Mouse (Mus musculus) liver, embryonic 11.5 days (tissue): Measurements from ENCODE around the gene Morc2a. TPM values are rescaled to one million over a fixed set of nuclear protein-coding genes. Genes with fewer than 3 reads are reported as not detected.
A peak's percentile ranks its signal among the peaks of the same experiment; 100 is the strongest.
"Not testable (repeated sequence)": the region's sequence is repeated elsewhere in the genome, so short reads cannot be mapped to it uniquely, and the experiment has no call there.

Source experiments
- ATAC-seq: fragments of 200-750 bp; cut with Nextera tagmentation; replicated peaks from 2 replicates; pipeline ENCODE4 v1.8.0; 2017; ENCODE audit warnings: moderate number of reproducible peaks, mild to moderate bottlenecking, moderate TSS enrichment, moderate library complexity; ENCODE audit not compliant: low FRiP score
- DNase-seq: peaks from one replicate; pipeline ENCODE4 v3.0.0-alpha.2; 2017; ENCODE audit warnings: low spot score
- H3K27ac ChIP-seq: fragments of 300-500 bp; sonication (generic); 2 replicates; pipeline ENCODE4 v1.5.1; 2014; ENCODE audit warnings: mild to moderate bottlenecking, low read depth, low read length, control low read depth
- H3K27me3 ChIP-seq: fragments of 300-500 bp; sonication (generic); replicated peaks from 2 replicates; pipeline ENCODE4 v1.6.1; 2014; ENCODE audit warnings: low read length, mixed read lengths; ENCODE audit not compliant: control insufficient read depth, insufficient read depth
- H3K36me3 ChIP-seq: fragments of 300-500 bp; sonication (generic); 2 replicates; pipeline ENCODE4 v1.6.1; 2014; ENCODE audit warnings: mild to moderate bottlenecking, low read length, moderate library complexity, mixed read lengths; ENCODE audit not compliant: control insufficient read depth, insufficient read depth
- H3K4me1 ChIP-seq: fragments of 300-500 bp; sonication (generic); replicated peaks from 2 replicates; pipeline ENCODE4 v1.6.1; 2014; ENCODE audit warnings: low read length, mixed read lengths; ENCODE audit not compliant: control insufficient read depth, insufficient read depth
- H3K4me2 ChIP-seq: fragments of 300-500 bp; sonication (generic); 2 replicates; pipeline ENCODE4 v1.6.1; 2014; ENCODE audit warnings: mild to moderate bottlenecking, control low read depth, moderate library complexity
- H3K4me3 ChIP-seq: fragments of 300-500 bp; sonication (generic); 2 replicates; pipeline ENCODE4 v1.5.1; 2014; ENCODE audit warnings: low read depth, low read length, control low read depth
- H3K9ac ChIP-seq: fragments of 300-500 bp; sonication (generic); 2 replicates; pipeline ENCODE4 v1.6.1; 2014; ENCODE audit warnings: low read depth, low read length, control low read depth
- H3K9me3 ChIP-seq: fragments of 300-500 bp; sonication (generic); 2 replicates; pipeline ENCODE4 v1.6.1; 2016; ENCODE audit warnings: low read length, inconsistent platforms, mixed read lengths; ENCODE audit not compliant: control insufficient read depth
- WGBS: fragments of 180-500 bp; shearing (Covaris S2); extraction: QIAGEN DNeasy Blood & Tissue Kit; methylation state at CpG from one replicate; pipeline ENCODE4 v1.1.7; 2014; 5-methylcytosine and 5-hydroxymethylcytosine counted together
- polyA plus RNA-seq: library from polyadenylated mRNA; unstranded; fragments of >200 nt; fragmentation: Nextera tagmentation; extraction: Ambion mirVana; gene quantifications from 2 replicates; pipeline ENCODE4 v1.2.1, GENCODE M21; 2014

The Morc2a gene
- polyA plus RNA-seq, result 19.3 and 19.8 TPM in 2 replicates

GRCm38 (mm10) chr11:3648964-3649841 is at the start of gene Morc2a:
Morc2a (plus strand) TSS chr11:3649191.
- ATAC-seq (peak; percentile 97), DNase-seq (peak; percentile 93)
- Histone ChIP-seq H3K9me3 (peaks cover 20% of the 10 kb centered on the region), H3K4me2 (peak within 1 kb of the TSS; percentile 92), H3K27me3 (no peaks in the 10 kb centered on the region), H3K9ac (peak within 1 kb of the TSS; percentile 96), H3K27ac (peak within 1 kb of the TSS; percentile 93), H3K36me3 (peaks cover 29% of the 10 kb centered on the region), H3K4me1 (peaks cover 7% of the 10 kb centered on the region), H3K4me3 (peak within 1 kb of the TSS; percentile 97)
- WGBS, result under 1% methylated on average over 81 of the region's 81 CpGs

- H3K4me2 ChIP-seq, H3K36me3 ChIP-seq, DNase-seq, H3K4me3 ChIP-seq, ATAC-seq, H3K4me1 ChIP-seq, H3K27ac ChIP-seq, H3K9me3 ChIP-seq, H3K27me3 ChIP-seq, H3K9ac ChIP-seq: not testable (repeated sequence)
- WGBS, result 32% methylated on average over 1 of the region's 1 CpGs
Measured at GRCm38 (mm10) chr11:3601966-3602365, 47.0 kb upstream of the Morc2a start.

GRCm38 (mm10) chr11:3602687-3603086 is 46.3 kb upstream of the Morc2a start:
- ATAC-seq, DNase-seq, H3K36me3 ChIP-seq, H3K4me2 ChIP-seq, H3K9ac ChIP-seq, H3K4me3 ChIP-seq, H3K9me3 ChIP-seq, H3K4me1 ChIP-seq, H3K27ac ChIP-seq, H3K27me3 ChIP-seq: not testable (repeated sequence)
- WGBS, result 58% methylated on average over 2 of the region's 2 CpGs

GRCm38 (mm10) chr11:3606456-3606855 is 42.5 kb upstream of the Morc2a start:
- Histone ChIP-seq H3K27ac (no peak overlapping the region), H3K9me3 (no peaks in the 10 kb centered on the region), H3K36me3 (no peaks in the 10 kb centered on the region), H3K4me3 (no peak overlapping the region), H3K4me2 (no peak overlapping the region), H3K9ac (no peak overlapping the region), H3K27me3 (no peaks in the 10 kb centered on the region), H3K4me1 (no peaks in the 10 kb centered on the region)
- WGBS, result 82% methylated on average over 5 of the region's 5 CpGs
- DNase-seq (no peak), ATAC-seq (no peak)

- no peak overlapping the region for H3K9ac ChIP-seq
- WGBS, result 82% methylated on average over 4 of the region's 4 CpGs
Measured at GRCm38 (mm10) chr11:3615576-3615975, 33.4 kb upstream of the Morc2a start.

GRCm38 (mm10) chr11:3622826-3623225 is 26.2 kb upstream of the Morc2a start:
- 82% methylated on average over 5 of the region's 5 CpGs for WGBS
- Histone ChIP-seq H3K4me1 (no peaks in the 10 kb centered on the region), H3K27me3 (no peaks in the 10 kb centered on the region), H3K36me3 (no peaks in the 10 kb centered on the region), H3K27ac (no peak overlapping the region), H3K9me3 (no peaks in the 10 kb centered on the region), H3K4me2 (no peak overlapping the region), H3K4me3 (no peak overlapping the region), H3K9ac (no peak overlapping the region)
- DNase-seq (no peak), ATAC-seq (no peak)

More at GRCm38 (mm10) chr11:3615576-3615975, 33.4 kb upstream of the Morc2a start:
- no peaks in the 10 kb centered on the region for H3K9me3 ChIP-seq
- no peaks in the 10 kb centered on the region for H3K27me3 ChIP-seq
- DNase-seq (no peak), ATAC-seq (no peak)
- no peaks in the 10 kb centered on the region for H3K4me1 ChIP-seq
- no peak overlapping the region for H3K27ac ChIP-seq
- H3K4me3 ChIP-seq, result no peak overlapping the region
- H3K4me2 ChIP-seq, result no peak overlapping the region
- H3K36me3 ChIP-seq, result no peaks in the 10 kb centered on the region

- WGBS, result 71% methylated on average over 4 of the region's 4 CpGs
- Histone ChIP-seq H3K9me3 (no peaks in the 10 kb centered on the region), H3K4me3 (no peak overlapping the region), H3K36me3 (no peaks in the 10 kb centered on the region), H3K9ac (no peak overlapping the region), H3K4me2 (no peak overlapping the region), H3K27ac (no peak overlapping the region), H3K4me1 (0 out of 2 replicates have a peak, but pooled peaks cover 3% of the 10 kb centered on the region), H3K27me3 (peaks cover 15% of the 10 kb centered on the region)
- DNase-seq, result no peak
- ATAC-seq, result no peak
Measured at GRCm38 (mm10) chr11:3624391-3625027, 24.5 kb upstream of the Morc2a start.

- 0 out of 2 replicates have a peak overlapping the region, but pooled peaks have one; percentile 0 for H3K9ac ChIP-seq
- H3K4me2 ChIP-seq, result peak overlapping the region; percentile 73
- H3K9me3 ChIP-seq, result no peaks in the 10 kb centered on the region
- H3K4me3 ChIP-seq, result peak overlapping the region; percentile 42
- 0 out of 2 replicates have a peak, but pooled peaks cover 3% of the 10 kb centered on the region for H3K4me1 ChIP-seq
- WGBS, result 3% methylated on average over 32 of the region's 32 CpGs
- ATAC-seq (no peak), DNase-seq (peak; percentile 35)
- H3K36me3 ChIP-seq, result no peaks in the 10 kb centered on the region
- H3K27ac ChIP-seq, result no peak overlapping the region
- peaks cover 16% of the 10 kb centered on the region for H3K27me3 ChIP-seq
Measured at GRCm38 (mm10) chr11:3628999-3629491, 19.9 kb upstream of the Morc2a start.
